Mouse (Mus musculus) frontal cortex, postnatal 14 days (tissue): ENCODE results near the gene Sapcd1.
A peak's percentile ranks its signal among the peaks of the same experiment; 100 is the strongest.

Experiments used
- DNase-seq, 2 experiments: peaks; one replicate each; pipeline ENCODE4 v3.0.0; 2022; ENCODE audit warnings: low spot score in 2 of 2

Gene Sapcd1

DNA sequence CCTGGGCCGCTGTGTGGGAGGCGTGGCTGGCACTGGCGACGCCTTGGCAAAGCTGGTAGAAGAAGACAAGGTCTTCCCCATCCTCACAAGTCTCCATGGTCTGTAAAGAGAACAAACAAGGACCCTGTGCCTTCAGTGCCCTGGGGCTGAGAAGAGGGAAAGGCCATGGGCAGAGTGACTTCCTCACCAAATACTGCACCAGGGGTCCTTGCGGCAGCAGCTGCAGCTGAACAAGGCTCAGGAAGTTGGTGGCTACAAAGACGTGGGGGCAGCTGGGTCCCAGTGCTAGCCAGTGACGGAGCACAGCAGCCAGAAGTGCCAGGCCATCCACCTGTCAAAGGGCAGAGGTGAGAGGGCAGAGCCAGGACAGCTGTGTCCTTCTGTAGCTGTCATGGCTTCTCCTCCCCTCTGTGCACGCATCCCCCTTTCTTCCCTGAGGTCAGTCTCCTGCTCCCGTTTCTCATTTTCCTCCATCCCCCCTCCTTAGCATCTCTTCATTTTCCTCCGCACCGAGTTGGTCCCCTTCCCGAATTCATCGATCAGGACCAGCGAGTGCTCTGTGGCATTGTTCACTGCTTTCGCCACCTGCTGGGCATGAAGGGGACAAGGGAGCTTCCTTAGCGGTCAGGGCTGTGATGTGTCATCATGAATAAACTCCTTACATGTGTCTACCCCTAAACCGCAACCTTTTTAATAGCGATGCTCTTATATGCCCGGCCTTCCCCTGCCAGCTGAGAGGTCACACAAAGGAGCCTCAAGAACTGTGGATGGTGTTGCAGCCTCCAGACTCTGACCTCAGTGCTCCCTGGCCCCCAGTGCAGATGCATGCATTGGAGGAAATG, 2.1 kb upstream of the Sapcd1 start:
- no peak for DNase-seq

DNA sequence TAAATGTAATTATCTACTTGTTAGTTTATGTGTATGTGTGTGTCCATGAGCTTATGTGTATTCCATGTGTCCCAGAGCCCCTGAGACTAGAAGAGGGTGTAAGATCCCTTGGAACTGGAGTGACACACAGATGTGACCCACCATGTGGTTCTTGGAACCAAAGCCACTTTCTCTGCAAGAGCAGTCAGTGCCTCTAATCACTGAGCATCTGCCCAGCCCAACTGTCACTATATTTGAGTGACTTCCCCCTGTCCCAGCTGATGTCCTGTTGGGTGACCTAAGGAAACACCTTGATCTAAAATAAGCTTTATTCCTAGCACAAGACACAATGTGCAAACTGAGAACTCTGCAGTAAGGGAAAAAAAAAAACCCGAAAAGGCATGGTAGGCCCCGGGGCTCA, 499 bp upstream of the Sapcd1 start:
- no peak for DNase-seq

DNA sequence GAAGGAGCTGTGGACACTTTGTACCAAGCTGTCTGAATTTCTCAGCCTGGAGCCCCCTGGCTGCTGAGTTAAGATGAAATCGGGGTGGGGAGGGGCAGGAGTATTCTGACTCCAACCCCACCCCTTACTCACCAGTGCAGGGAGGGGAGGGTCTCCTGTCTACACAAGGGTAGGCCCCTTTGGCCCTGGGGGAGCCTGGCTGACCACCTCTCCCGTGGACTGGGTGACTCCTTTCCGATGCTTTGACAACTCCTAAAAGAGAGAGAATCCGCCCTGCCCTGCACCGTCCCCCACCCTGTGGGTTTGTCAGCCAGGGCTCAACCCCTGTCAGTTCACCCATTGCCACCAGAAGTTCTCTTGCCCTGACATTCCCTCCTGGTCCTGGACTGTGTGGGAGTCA, 1.6 kb downstream of the Sapcd1 start:
- no peak for DNase-seq

- no peak for DNase-seq
These were observed 2.9 kb downstream of the Sapcd1 start for GRCm38 (mm10) chr17:35024691-35025488.

DNA sequence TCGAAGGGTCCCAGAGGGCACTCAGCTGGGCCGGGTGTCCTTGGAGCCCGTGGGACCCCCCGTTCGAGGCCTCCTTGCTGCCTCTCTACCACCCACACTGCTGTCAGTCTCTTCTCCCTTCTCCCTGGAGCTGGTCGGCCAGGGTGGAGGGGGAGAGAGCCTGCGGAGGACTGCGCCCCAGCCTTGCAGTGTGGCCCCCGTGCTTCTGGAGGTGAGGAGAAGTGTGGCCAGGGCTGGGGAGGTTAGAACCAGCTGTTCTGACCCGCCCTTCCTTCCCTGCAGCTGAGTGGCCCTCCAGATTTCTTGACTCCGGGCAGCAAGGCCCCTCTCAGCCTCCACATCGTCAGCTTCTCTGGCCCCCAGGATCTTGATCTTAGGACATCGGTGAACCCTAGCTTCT, 3.6 kb downstream of the Sapcd1 start:
- DNase-seq: no peak

- DNase-seq: no peak
These were observed 4.1 kb downstream of the Sapcd1 start for GRCm38 (mm10) chr17:35023756-35024155.

GRCm38 (mm10) chr17:35023221-35023620, 4.6 kb downstream of the Sapcd1 start:
- DNase-seq: no peak

- DNase-seq: no peak
These were observed 5.2 kb downstream of the Sapcd1 start for GRCm38 (mm10) chr17:35022541-35023060.

GRCm38 (mm10) chr17:35021842-35022477, 5.9 kb downstream of the Sapcd1 start:
- DNase-seq: no peak

- peak; percentile 70 to 81 for DNase-seq
These were observed 6.5 kb downstream of the Sapcd1 start for GRCm38 (mm10) chr17:35021163-35021808.

- DNase-seq: no peak
These were observed 7.3 kb downstream of the Sapcd1 start for GRCm38 (mm10) chr17:35020551-35020950.

- DNase-seq: no peak
These were observed 7.9 kb downstream of the Sapcd1 start for GRCm38 (mm10) chr17:35019894-35020293.

GRCm38 (mm10) chr17:35018171-35018570, 9.6 kb downstream of the Sapcd1 start:
- DNase-seq: no peak

GRCm38 (mm10) chr17:35017706-35018030, 10.1 kb downstream of the Sapcd1 start:
- no peak for DNase-seq

GRCm38 (mm10) chr17:35016791-35017705, 10.8 kb downstream of the Sapcd1 start:
- no peak for DNase-seq

GRCm38 (mm10) chr17:35016376-35016775, 11.4 kb downstream of the Sapcd1 start, which contains the start of gene Vwa7:
TSS of gene Vwa7 (plus strand) at chr17:35016579.
- DNase-seq: no peak

DNA sequence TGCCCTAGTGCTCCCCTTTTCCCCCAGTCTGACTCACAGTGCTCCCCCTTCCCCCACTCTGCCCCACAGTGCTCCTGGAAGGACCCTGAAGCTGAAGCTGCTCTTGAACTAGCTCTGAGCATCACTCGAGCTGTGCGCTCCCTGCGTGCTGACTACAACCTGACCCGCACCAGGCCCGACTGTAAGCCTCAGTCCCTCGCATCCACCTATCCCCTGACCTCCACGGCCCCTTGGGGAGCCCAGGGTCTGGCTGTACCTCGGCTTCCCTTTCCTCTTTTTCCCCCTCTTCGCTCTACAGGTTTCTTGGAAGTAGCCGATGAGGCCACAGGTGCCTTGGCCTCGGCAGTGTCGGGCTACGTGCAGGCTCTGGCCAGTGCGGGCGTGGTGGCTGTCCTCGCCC, 12.5 kb downstream of the Sapcd1 start:
- no peak for DNase-seq

- DNase-seq: no peak
These were observed 14.6 kb downstream of the Sapcd1 start for GRCm38 (mm10) chr17:35013221-35013620.

GRCm38 (mm10) chr17:35012430-35012829, 15.4 kb downstream of the Sapcd1 start:
- DNase-seq: no peak

DNA sequence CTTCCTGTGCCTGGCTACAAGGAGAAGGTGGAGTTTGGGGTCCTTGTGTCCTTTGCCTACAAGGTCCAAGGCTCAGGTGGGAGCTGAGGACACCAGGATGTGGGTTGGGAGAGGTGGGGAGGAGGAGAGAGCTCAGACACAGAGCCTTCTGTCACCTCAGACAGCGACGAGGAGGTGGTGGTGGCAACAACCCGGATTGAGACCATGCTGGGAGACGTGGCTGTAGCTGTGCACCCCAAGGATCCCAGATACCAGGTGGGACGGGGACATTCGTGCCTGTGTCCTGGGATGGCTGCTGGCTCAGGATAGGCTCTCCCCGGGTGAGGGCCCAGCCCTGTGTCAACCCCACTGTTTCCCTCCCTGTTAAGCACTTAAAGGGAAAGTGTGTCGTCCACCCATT, 16.4 kb downstream of the Sapcd1 start:
- DNase-seq: no peak

DNA sequence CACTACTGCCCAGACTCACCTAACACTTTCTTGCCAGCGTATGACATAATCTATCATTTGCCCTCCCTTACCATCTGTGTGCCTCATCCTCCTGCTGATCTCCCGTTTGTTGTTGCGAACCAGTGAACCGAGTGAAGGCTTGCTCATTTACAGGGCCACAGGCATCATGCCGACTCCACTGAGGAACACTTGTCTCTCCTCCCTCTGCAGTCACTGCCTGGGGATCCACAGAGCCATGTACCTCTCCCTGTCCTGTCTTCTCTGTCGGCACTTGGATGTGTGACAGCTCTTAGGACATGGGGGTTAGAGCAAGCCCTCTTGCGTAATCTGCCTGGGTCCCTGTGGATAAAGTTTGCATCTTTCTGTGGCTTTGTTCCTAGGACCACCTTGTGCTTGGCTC, 18.2 kb downstream of the Sapcd1 start:
- no peak for DNase-seq
